Mouse (Mus musculus) T-cell, adult 2 months (primary cell): ENCODE data around the gene Sh3kbp1.

Experiments used
- DNase-seq: peaks from one replicate; pipeline ENCODE4 v3.0.0; 2022; ENCODE audit warnings: low spot score

The Sh3kbp1 gene

GRCm38 (mm10) chrX:159678320-159678835 lies 51.3 kb downstream of the Sh3kbp1 start:
- DNase-seq = no peak

- DNase-seq = no peak
Measured at GRCm38 (mm10) chrX:159685521-159685920, 58.4 kb downstream of the Sh3kbp1 start.

- DNase-seq = peak; percentile 71
Measured at GRCm38 (mm10) chrX:159686850-159687249, 59.8 kb downstream of the Sh3kbp1 start.

GRCm38 (mm10) chrX:159688698-159689097 lies 61.6 kb downstream of the Sh3kbp1 start:
- DNase-seq = no peak

GRCm38 (mm10) chrX:159689785-159690416 lies 62.8 kb downstream of the Sh3kbp1 start:
- peak; percentile 41 for DNase-seq

GRCm38 (mm10) chrX:159693126-159693525 lies 66.1 kb downstream of the Sh3kbp1 start:
- DNase-seq = no peak

GRCm38 (mm10) chrX:159696545-159696944 lies 69.5 kb downstream of the Sh3kbp1 start:
- peak; percentile 40 for DNase-seq

- peak; percentile 71 for DNase-seq
Measured at GRCm38 (mm10) chrX:159697030-159697454, 70.0 kb downstream of the Sh3kbp1 start.

GRCm38 (mm10) chrX:159702850-159703249 lies 75.8 kb downstream of the Sh3kbp1 start:
- no peak for DNase-seq

GRCm38 (mm10) chrX:159704381-159705004 lies 77.4 kb downstream of the Sh3kbp1 start:
- no peak for DNase-seq

- no peak for DNase-seq
Measured at GRCm38 (mm10) chrX:159705412-159705811, 78.3 kb downstream of the Sh3kbp1 start.

GRCm38 (mm10) chrX:159708076-159708830 lies 81.2 kb downstream of the Sh3kbp1 start:
- DNase-seq = peak; percentile 67

- no peak for DNase-seq
Measured at GRCm38 (mm10) chrX:159709296-159709695, 82.2 kb downstream of the Sh3kbp1 start.

- DNase-seq = peak; percentile 46
Measured at GRCm38 (mm10) chrX:159711070-159712029, 84.3 kb downstream of the Sh3kbp1 start.

GRCm38 (mm10) chrX:159713191-159713590 lies 86.1 kb downstream of the Sh3kbp1 start:
- DNase-seq = peak; percentile 31

GRCm38 (mm10) chrX:159721390-159721789 lies 94.3 kb downstream of the Sh3kbp1 start:
- no peak for DNase-seq

- no peak for DNase-seq
Measured at GRCm38 (mm10) chrX:159731421-159731820, 104.3 kb downstream of the Sh3kbp1 start.

- DNase-seq = peak; percentile 19
Measured at GRCm38 (mm10) chrX:159732845-159733244, 105.8 kb downstream of the Sh3kbp1 start.

- DNase-seq = no peak
Measured at GRCm38 (mm10) chrX:159733948-159734347, 106.9 kb downstream of the Sh3kbp1 start.

- peak; percentile 51 for DNase-seq
Measured at GRCm38 (mm10) chrX:159735513-159736099, 108.5 kb downstream of the Sh3kbp1 start.

GRCm38 (mm10) chrX:159737344-159737743 lies 110.3 kb downstream of the Sh3kbp1 start:
- DNase-seq = no peak
